Mouse (Mus musculus) intestine, postnatal 0 days (tissue): ENCODE measurements at regions not wholly inside any gene's neighbourhood (a gene's known extent, or its start where the extent isn't known, plus 50 kb on each side); places are given as distances from the start of the nearest gene placed in this dataset.

Experiments used
- ATAC-seq: fragments of 200-750 bp; cut with Nextera tagmentation; 2 replicates; pipeline ENCODE4 v1.8.0; 2017; ENCODE audit warnings: mild to moderate bottlenecking, moderate TSS enrichment, moderate library complexity
- H3K27ac ChIP-seq: fragments of 300-500 bp; sonication (generic); 2 replicates; pipeline ENCODE4 v1.5.1; 2014; ENCODE audit warnings: mild to moderate bottlenecking, low read depth, low read length, moderate library complexity
- H3K27me3 ChIP-seq: fragments of 300-500 bp; sonication (generic); replicated peaks from 2 replicates; pipeline ENCODE4 v1.6.1; 2014; ENCODE audit warnings: low read length, mixed read lengths; ENCODE audit not compliant: control insufficient read depth, insufficient read depth
- H3K36me3 ChIP-seq: fragments of 300-500 bp; sonication (generic); 2 replicates; pipeline ENCODE4 v1.6.1; 2014; ENCODE audit warnings: mild to moderate bottlenecking, moderate library complexity; ENCODE audit not compliant: control insufficient read depth, insufficient read depth
- H3K4me1 ChIP-seq: fragments of 300-500 bp; sonication (generic); replicated peaks from 2 replicates; pipeline ENCODE4 v1.6.1; 2014; ENCODE audit warnings: antibody characterized with exemption, low read length, mixed read lengths; ENCODE audit not compliant: control insufficient read depth, insufficient read depth
- H3K4me2 ChIP-seq: fragments of 300-500 bp; sonication (generic); replicated peaks from 2 replicates; pipeline ENCODE4 v1.6.1; 2014; ENCODE audit warnings: low read depth, mild to moderate bottlenecking, moderate library complexity
- H3K4me3 ChIP-seq: fragments of 300-500 bp; sonication (generic); 2 replicates; pipeline ENCODE4 v1.5.1; 2014; ENCODE audit warnings: low read depth, low read length
- H3K9ac ChIP-seq: fragments of 300-500 bp; sonication (generic); 2 replicates; pipeline ENCODE4 v1.6.1; 2014; ENCODE audit warnings: mild to moderate bottlenecking, low read depth, low read length
- H3K9me3 ChIP-seq: fragments of 300-500 bp; sonication (generic); 2 replicates; pipeline ENCODE4 v1.6.1; 2016; ENCODE audit warnings: mixed run types; ENCODE audit not compliant: control insufficient read depth
- CTCF ChIP-seq: sonication (generic); IDR thresholded peaks from 2 replicates; pipeline ENCODE4 v1.5.1; 2016; ENCODE audit warnings: low read depth, mild to moderate bottlenecking, control low read depth, antibody characterized with exemption, moderate library complexity
- WGBS: fragments of 180-500 bp; shearing (Covaris S2); extraction: QIAGEN DNeasy Blood & Tissue Kit; methylation state at CpG from one replicate; pipeline ENCODE4 v1.1.7; 2014; 5-methylcytosine and 5-hydroxymethylcytosine counted together

DNA sequence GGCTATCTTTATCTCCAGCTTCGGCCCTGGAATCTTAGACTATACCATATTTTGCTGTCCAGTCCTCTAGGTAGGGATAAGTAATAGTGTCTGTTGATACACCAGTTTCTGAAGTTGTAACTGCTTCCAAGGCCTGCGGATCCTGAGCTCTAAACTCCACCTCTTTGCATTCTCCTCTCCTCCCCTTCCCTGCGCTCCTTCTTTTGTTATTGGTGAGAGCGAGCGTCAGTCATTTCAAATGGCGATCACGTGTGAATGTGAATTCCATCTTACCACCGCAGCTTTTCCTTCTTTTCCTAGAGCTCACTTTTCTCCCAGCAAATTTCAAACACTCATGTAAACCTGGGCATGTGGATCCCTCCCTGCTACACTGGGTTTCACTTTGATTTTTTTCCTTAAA is 178.9 kb downstream of the Rchy1 start:
- TF ChIP-seq CTCF: no peak
- 89% methylated on average over 8 of the region's 8 CpGs for WGBS
- Histone ChIP-seq H3K9me3 (no peaks in the 10 kb centered on the region), H3K27me3 (no peaks in the 10 kb centered on the region), H3K9ac (no peak overlapping the region), H3K4me1 (no peaks in the 10 kb centered on the region), H3K27ac (no peak overlapping the region), H3K4me3 (no peak overlapping the region), H3K36me3 (no peaks in the 10 kb centered on the region), H3K4me2 (no peak overlapping the region)
- ATAC-seq: no peak

GRCm38 (mm10) chr5:91776971-91777370 is 185.9 kb downstream of the Rchy1 start:
- Histone ChIP-seq H3K4me3 (no peak overlapping the region), H3K4me2 (no peak overlapping the region), H3K36me3 (no peaks in the 10 kb centered on the region), H3K9me3 (no peaks in the 10 kb centered on the region), H3K27ac (no peak overlapping the region), H3K27me3 (no peaks in the 10 kb centered on the region), H3K9ac (no peak overlapping the region), H3K4me1 (no peaks in the 10 kb centered on the region)
- ATAC-seq: no peak
- TF ChIP-seq CTCF: no peak

- TF ChIP-seq CTCF: no peak
- WGBS: 74% methylated on average over 3 of the region's 3 CpGs
Observed at GRCm38 (mm10) chr5:91774065-91774464, 188.8 kb downstream of the Rchy1 start.

DNA sequence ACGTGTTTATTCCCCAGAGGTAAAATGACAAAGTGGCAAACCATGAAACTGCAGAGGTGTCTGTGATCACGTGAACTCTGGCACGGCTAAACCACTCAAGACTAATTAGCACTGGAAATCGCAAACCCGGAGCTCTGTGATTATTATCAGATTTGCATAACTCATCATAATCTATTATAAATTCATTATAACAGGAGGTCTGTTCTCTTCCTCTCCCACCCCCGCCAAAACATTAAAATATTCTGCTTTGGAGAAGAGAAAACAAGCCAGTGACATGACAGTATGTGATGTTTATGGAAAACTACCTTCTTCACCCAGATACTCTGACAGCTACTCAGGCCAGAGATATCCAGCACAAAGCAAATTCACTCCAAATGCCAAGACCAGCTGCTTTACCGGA is 195.0 kb downstream of the Rchy1 start:
- no peak for ATAC-seq
- H3K4me1 ChIP-seq: no peaks in the 10 kb centered on the region
- no peak overlapping the region for H3K9ac ChIP-seq
- H3K4me3 ChIP-seq: no peak overlapping the region
- H3K27ac ChIP-seq: no peak overlapping the region
- H3K36me3 ChIP-seq: no peaks in the 10 kb centered on the region
- H3K27me3 ChIP-seq: no peaks in the 10 kb centered on the region
- H3K9me3 ChIP-seq: no peaks in the 10 kb centered on the region
- WGBS: 73% methylated on average over 7 of the region's 7 CpGs
- no peak overlapping the region for H3K4me2 ChIP-seq
- TF ChIP-seq CTCF: no peak

More at GRCm38 (mm10) chr5:91774065-91774464, 188.8 kb downstream of the Rchy1 start:
- H3K4me2 ChIP-seq: no peak overlapping the region
- no peak overlapping the region for H3K9ac ChIP-seq
- H3K9me3 ChIP-seq: no peaks in the 10 kb centered on the region
- ATAC-seq: no peak
- H3K27me3 ChIP-seq: no peaks in the 10 kb centered on the region
- H3K4me3 ChIP-seq: no peak overlapping the region
- no peaks in the 10 kb centered on the region for H3K36me3 ChIP-seq
- no peaks in the 10 kb centered on the region for H3K4me1 ChIP-seq
- no peak overlapping the region for H3K27ac ChIP-seq

DNA sequence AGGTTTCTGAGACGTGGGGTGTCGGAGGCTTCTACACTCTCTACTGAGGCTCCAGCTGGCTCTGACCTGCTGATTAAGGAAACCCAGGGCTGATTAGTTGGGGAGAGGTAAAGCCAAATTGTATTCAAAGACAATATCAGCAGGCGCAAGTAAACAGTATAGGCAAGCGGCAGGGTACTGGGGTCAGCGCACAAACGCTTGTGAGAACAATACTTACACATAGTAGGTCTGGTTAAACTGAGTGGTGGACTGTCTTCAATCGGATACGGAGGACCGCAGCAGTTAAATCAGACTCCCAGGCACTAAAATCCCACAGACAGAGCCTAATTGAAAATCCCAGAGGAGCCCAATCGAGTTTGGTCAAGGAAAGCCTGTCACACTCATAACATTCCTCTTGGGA is 195.8 kb downstream of the Rchy1 start:
- Histone ChIP-seq H3K4me1 (no peaks in the 10 kb centered on the region), H3K27me3 (no peaks in the 10 kb centered on the region), H3K4me2 (no peak overlapping the region), H3K27ac (no peak overlapping the region), H3K4me3 (no peak overlapping the region), H3K9ac (no peak overlapping the region), H3K36me3 (no peaks in the 10 kb centered on the region), H3K9me3 (no peaks in the 10 kb centered on the region)
- 60% methylated on average over 10 of the region's 10 CpGs for WGBS
- no peak for ATAC-seq
- TF ChIP-seq CTCF: no peak

DNA sequence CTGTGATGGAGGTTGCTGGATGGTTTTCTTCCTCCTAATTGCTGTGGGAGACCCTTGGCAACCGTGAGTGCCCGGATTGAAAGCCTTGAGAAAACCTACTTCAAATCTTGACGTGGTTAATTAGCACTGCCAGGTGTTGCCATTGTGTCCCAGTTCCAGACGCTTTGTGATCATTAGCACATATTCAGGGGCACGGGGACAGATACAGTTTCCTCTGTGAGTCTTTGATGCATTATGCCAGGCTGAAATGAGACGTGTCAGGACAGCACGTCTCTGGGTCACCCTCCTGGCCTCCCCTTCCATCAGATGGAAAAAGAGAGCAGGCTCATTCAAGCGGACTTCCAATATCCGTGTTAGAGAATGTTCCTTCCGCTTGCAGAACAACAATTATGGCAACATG is 198.2 kb downstream of the Rchy1 start:
- no peaks in the 10 kb centered on the region for H3K27me3 ChIP-seq
- no peaks in the 10 kb centered on the region for H3K9me3 ChIP-seq
- no peaks in the 10 kb centered on the region for H3K4me1 ChIP-seq
- no peak overlapping the region for H3K27ac ChIP-seq
- WGBS: 85% methylated on average over 10 of the region's 10 CpGs
- no peak for TF ChIP-seq CTCF
- no peak for ATAC-seq
- no peak overlapping the region for H3K9ac ChIP-seq
- H3K4me3 ChIP-seq: no peak overlapping the region
- no peak overlapping the region for H3K4me2 ChIP-seq
- no peaks in the 10 kb centered on the region for H3K36me3 ChIP-seq

GRCm38 (mm10) chr5:91762589-91762988 is 200.3 kb downstream of the Rchy1 start:
- H3K4me1 ChIP-seq: no peaks in the 10 kb centered on the region
- no peak for ATAC-seq

More at GRCm38 (mm10) chr5:91762589-91762988, 200.3 kb downstream of the Rchy1 start:
- H3K9me3 ChIP-seq: no peaks in the 10 kb centered on the region
- no peak overlapping the region for H3K4me3 ChIP-seq
- no peak overlapping the region for H3K9ac ChIP-seq
- H3K4me2 ChIP-seq: no peak overlapping the region
- WGBS: 27% methylated on average over 6 of the region's 6 CpGs
- no peaks in the 10 kb centered on the region for H3K27me3 ChIP-seq
- H3K27ac ChIP-seq: no peak overlapping the region
- no peaks in the 10 kb centered on the region for H3K36me3 ChIP-seq
- no peak for TF ChIP-seq CTCF
